Mouse (Mus musculus): ENCODE results near the gene Rsg1.

Gene Rsg1

DNA sequence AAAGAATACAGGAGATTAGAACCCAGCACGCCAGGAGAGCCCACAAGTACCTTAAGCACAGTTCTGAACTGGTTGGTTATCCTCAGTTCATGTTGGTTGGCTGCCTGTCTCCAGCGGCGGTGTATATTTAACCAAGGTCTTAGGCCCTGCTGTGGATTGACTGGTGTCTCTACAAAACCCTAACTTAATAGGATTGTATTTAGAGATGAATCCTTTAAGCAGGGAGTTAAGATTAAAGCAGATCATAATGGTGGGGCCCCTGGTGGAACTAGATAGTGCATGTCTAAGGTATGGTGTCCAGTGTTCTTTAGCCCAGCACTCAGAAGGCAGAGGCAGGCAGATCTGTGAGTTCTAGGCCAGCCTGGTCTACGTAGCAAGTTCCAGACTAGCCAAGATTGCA lies 2.1 kb upstream of the Rsg1 start:
- no peak for DNase-seq (ENCODE audit: low spot score in 2 of 2)

DNA sequence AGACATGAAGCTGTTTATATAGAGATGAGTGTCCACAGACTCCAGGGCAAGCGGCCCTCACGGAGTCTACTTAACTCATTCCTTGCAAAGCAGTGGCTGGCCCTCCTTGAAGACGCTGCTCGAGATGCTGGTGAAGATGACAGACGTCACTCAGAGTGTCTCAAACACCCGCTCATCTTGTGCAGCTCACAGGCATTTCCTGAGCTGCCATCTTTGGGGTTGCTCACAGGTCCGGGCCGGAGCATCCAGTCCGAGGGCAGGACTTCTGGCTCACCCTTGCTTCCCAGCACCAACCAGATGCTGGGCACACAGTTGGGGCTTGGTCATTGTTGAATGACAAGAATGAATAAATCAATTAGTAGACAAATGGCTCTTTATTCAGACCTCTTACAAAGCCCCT lies 864 bp upstream of the Rsg1 start:
- no peak for DNase-seq (ENCODE audit: low spot score in 2 of 2)

DNA sequence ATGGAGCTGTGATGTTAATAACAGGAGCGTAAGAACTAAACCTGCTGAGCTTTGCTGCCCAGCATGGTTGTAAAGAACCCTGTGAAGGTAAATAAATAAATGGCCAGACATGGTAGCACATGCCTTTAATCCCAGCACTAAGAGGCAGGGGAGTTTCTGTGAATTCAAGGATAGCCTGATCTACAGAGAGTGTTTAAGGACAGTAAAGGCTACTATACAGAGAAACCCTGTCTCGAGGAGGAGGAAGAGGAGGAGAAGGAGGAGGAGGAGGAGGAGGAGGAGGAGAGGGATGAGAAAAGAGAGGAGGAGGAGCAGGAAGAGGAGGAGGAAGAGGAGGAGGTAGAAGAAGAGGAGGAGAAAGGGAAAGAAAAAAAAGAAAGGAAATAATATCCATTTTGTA lies 414 bp upstream of the Rsg1 start:
- DNase-seq (ENCODE audit: low spot score in 2 of 2), result no peak

DNA sequence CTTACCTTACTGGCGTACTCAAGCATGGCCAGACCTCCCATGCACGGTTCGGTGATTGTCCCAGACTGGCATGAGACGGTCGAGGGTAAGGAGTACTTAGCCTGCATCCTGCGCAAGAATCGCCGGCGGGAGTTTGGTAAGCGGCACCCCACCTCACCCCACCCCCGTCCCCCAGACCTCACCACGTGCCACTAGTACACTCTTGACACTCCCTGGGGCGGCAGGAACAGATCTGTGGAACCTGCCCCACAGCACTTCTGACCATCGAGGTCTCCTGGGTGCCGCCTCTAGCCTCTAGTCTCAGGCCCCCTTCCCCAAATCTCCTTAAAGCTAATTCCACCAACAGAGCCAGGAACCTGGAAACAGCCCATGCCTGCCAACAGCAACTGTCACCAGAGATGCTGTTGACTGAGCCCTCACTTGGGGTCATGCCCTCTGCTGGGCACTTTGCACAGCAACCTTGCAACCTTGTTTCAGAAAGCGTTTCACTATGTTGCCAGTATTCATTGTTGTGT lies 638 bp downstream of the Rsg1 start:
- no peak for DNase-seq (ENCODE audit: low spot score in 2 of 2)

DNA sequence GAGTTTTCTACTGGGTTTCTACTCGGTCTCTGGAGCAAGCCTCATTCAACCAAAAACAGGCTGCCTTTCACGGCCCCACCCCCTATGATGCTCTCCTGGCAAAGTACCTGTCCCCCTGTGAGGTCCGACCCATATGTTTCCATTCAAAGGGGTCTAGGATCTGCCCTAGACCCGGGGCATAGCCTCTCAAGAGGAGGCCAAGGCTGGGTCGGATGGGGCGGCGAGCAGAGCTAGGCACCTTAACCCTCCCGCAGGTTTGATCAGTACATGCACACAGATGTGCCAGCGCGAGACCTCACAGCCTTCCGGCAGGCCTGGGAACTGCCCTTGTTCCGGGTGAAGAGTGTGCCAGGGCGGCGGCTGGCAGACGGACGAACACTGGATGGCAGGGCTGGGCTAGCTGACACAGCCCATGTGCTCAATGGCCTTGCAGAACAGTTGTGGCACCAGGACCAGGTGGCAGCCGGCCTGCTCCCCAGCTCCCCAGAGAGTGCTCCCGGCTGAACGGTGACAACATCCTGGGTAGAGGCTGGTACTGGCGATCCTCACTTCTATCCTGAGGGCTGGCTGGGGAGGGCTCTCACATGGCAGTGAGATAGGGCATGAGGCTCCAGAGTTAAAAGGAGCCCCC lies 5.9 kb downstream of the Rsg1 start:
- DNase-seq (ENCODE audit: low spot score in 2 of 2), result no peak

DNA sequence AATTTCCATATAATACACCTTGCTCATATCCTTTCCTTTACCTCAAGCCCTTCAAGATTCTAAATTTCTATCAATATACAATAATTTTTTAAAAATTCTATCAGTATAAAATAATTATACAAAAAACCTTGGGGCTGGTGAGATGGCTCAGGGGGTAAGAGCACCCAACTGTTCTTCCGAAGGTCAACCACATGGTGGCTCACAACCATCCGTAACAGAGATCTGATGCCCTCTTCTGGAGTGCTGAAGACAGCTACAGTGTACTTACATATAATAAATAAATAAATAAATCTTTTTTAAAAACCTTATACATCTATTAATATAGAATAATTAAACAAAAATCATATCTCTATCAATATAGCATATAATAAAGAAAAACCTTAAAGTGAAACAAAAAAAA lies 8.1 kb downstream of the Rsg1 start:
- no peak for DNase-seq (ENCODE audit: low spot score in 2 of 2)

DNA sequence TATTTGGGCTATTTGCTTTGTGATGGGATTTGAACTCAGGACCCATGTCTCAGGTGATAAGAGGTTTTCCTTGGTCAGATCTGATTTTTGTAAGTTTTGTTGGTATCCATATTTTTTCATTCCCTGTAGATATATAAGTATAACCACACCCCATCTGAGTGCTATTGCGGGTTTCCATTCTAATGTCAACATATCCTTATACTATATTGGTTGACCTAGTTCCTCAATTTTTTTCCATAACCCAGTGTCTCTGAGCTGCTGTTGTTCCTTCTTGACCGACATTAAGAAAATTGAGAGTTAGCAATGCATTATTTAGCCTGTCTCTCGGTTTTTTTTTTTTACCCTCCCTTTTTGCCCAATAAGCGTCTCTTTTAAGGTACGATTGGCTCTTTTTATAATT lies 9.0 kb downstream of the Rsg1 start:
- no peak for DNase-seq (ENCODE audit: low spot score in 2 of 2)

DNA sequence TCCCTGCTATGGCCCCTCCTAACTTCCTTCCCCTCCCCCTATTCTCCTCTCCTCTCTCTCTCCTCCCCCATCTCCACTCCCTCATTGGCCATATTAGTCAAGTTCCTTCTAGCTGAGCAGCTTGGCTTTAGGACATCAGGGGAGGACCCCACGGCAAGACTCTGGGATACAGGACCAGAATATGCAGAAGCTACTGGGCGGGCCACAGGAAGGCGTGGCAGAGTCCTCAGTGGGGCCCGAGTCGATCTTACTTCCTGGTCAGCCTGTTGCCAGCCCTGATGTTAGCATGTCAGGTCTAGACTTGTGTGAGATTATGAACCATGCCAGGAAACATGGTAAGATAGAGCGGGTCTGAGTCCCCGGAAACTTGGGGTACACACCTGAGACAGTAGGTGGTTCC lies 14.9 kb downstream of the Rsg1 start:
- no peak for DNase-seq (ENCODE audit: low spot score in 2 of 2)

DNA sequence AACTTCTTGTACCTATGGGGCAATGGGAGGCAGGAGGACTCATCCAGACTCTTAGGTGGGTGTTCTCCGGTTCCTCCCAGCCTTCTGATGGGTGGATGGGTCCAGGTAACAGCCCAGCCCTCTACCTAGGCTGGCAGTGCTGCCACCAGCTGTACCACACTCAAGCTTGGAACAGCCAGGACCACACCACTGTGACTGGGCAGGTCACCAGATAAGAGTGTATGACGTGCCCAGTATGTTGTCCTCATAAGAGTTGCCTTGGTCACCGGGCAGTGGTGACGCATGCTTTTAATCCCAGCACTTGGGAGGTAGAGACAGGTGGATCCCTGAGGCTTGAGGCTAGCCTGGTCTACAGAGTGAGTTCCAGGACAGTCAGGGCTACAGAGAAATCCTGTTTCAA lies 19.4 kb downstream of the Rsg1 start:
- DNase-seq (ENCODE audit: low spot score in 2 of 2), result no peak

DNA sequence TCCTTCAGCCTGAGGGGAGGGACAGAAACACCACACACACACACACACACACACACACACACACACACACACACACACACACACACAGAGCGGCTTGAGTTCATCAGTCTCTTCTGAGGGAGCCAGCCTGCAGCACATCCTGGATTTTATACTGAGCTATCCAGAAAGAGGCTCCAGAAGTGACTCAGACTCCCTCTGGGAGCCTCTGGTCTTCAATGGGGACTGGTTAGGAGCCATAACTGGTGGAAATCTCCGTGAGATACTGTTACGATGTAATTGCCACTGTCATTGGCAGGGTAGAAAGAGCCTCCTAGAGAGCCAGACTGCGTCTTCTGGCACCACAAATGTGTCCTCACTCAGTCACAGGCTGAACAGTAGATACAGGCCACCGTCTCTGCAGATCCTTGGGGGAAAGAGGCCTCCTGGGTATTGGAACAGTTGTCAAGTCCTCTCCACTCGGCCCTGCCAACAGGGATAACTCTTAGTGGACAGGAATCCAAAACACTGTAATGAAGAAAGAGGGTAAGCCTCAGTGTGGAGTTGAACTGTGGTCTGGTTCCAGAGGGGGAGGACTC lies 21.9 kb downstream of the Rsg1 start:
- DNase-seq (ENCODE audit: low spot score in 2 of 2), result no peak

DNA sequence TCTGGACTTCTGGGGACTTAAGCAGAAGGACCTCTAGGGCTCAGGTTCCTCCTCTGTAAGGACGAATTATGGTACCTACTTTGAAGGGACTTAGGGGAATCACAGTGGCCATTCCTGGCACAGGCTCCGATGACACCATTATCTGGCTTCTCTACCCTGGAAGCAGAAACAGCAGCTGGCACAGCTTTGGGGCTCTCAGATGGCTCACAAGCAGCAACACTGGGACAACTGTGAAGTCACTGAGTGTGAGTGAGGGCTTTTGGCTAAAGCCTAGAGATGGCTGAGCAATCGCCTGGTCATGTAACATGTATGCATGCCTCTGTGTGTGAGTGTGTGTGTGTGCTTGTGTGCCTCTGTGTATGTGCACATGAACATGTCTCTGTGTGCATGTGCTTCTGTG lies 23.1 kb downstream of the Rsg1 start:
- DNase-seq (ENCODE audit: low spot score in 2 of 2), result no peak

DNA sequence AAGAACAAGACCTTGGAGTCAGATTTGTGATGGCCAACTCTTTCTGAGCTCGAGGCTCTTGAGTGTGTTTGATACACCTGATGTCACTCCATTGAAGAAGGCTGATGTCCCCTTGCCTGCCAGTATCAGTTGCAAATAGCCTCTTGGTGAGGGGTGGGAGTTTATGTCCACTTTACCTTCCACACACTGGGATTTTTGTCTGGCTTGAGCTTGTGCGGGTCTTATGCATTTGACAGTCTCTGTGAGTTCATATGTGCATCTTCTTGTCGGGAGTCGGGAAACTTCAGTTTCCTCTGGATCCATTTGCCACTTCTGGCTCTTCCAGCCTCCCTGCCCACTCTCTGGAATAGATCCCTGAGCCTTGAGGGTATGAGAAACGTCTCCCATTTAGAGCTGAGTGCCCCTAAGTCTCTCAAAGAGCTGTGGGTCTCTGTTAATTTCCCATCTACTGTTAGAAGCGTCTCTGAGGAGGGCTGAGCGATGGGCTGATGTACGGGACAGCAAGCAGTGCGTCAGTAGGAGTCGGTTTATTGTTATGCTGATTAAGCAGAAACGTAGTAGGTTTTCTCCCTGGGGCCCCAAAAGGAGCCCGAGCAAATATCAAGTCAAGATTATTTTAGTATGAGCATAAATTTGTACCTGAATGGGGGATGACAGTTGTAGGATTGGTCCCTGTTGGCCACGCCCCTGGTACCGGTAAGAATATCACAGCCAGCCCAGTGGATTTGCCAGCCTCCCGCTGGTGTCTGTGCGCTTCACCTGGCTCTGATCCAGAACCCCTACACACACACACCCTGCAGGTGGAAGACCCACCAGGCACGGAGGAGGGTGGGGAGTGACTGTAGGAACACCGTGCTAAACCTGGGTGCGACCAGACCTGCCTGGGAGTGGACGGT lies 25.0 kb downstream of the Rsg1 start:
- DNase-seq (ENCODE audit: low spot score in 2 of 2), result no peak

DNA sequence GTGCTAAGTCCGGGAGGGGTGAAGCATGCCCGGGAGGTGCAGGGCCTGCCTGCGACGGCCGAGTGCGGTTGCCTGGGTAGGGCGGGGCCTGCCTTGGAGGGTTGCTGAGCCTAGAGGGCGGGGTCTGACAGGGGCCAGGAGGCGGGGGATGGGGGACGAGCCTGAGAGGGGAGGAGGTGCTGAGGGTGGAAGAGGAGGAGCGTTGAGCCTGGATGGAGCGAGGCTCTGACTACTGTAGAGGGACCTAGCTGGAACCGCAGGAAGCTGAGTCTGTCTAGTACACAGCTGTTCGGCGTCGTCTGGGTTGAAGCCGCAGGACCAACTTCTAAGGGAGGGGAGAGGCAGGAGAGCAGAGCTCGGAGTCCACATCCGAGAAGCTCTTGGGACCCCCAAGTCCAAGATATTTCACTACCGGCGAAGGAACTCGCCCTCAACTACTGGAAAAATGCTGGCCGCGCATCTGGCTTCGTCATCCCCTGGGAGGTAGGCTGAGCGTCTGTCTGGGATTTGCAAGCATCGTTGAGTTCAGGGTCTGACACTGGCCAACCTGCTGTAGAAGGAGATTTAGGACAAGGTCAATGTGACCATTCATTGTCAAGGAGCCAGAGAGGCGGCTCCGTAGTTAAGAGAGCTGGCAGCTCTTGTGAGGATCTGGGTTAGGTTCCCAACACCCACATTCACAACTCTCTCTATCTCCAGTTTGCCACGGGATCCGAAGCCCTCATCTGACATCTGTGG lies 25.8 kb downstream of the Rsg1 start, which contains the start of gene Arhgef19:
Arhgef19 (plus strand) TSS at position 112 of the 738 bp plus-strand sequence.
- peak; percentile 85 to 91 for DNase-seq (ENCODE audit: low spot score in 2 of 2)

DNA sequence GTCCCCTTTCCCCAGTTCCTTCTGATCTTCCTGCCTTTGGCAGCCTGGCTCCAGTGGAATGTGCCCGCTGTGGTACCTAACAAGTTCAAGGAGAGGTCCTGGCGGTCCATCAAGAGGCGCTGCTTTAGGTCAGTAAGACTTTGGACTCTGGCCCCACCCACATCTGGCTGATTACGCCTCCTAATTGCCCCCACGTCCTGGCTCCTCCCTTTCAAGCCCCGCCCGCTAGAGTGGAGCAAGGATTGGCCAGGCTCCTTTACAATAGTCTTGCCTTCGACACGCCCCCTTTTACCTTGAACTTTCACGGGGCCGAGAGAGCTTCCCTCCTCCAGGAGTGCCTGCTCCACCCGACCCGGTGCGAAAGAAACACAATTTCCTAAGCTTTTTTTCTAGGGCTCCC lies 26.9 kb downstream of the Rsg1 start:
- no peak for DNase-seq (ENCODE audit: low spot score in 2 of 2)

DNA sequence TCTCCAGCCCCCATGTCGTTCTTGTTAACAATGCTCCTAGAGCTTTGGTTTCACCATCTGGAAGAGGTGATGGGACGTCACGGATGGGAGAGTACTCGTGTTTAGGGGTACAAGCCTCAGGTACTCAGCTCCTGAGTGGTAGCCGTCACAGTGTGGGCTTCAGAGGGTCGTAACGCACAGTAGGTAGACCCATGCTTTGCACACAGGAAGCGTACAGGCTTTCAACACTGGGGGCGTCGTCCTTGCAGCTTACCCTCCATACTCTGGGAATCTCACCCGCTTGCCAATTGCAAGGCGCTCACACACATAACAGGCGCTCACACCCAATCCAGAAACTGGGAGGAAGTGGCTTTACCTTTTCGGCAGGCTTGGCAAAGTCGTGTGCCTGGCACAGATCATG lies 28.1 kb downstream of the Rsg1 start:
- no peak for DNase-seq (ENCODE audit: low spot score in 2 of 2)

DNA sequence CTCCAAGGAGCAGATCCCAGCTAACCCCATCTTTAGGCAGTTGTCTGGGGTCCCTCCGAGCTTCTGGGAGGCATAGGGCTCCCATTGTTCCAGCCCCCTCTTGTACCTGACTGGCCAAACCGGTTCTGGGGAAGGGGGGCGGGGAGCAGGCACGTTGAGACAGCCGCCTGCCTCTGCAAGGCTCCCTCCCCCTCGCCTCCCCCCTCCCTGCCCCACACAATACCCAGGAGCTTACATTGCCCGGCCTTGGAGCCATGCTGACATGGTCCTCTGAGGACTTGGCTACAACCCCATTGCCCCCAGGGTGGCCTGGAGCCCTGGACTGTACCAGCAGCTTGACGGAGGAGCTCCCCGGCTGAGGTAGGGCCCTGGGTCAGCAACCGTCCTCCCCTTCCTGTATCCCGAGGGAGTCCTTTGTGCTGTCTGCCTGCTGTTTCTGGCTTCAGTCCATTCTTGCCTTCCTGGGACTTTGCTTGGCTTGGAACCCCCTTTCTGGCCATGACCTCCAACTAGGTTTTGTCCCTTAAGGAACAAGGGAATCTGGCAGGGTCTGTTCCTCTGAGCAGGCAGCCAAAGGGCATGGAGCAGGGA lies 29.0 kb downstream of the Rsg1 start:
- no peak for DNase-seq (ENCODE audit: low spot score in 2 of 2)

DNA sequence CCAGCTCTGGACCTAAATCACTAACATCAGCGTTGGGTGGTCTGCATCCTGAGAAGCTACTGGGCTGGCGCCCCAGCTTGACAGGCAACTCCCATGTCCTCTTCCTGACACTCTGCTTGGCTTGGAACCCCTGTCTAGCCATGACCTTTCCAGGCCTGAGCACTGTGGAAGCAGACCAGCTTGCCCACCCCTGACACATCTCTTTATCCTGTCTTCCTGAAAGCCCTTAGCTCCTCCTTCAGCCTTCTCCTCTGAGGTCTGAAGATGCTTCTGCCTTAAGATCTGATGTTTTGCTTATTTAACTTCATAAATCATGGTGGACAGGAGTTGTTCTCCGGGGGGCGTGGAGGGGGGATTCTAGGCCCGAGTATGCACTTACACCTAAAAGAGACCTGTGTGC lies 29.9 kb downstream of the Rsg1 start:
- DNase-seq (ENCODE audit: low spot score in 2 of 2), result no peak

DNA sequence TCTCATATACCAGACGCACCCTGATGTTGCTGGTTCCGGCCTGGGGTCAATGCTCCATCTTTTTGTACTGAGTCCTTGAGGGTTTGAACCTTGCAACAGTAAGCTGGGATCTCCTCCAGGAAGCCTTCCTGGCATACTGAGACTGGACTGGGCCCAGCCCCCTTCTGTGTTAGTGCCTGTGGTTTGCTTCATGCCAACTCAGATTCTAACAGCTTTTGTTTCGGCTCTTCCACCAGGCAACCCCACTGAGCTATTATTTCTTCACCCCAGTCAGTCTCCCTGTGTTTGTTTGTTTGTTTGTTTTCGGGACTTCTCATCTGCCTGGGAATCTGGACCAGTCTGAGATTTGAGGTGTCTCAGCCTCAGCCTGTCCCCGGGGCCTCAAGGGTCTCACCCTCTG lies 30.6 kb downstream of the Rsg1 start:
- DNase-seq (ENCODE audit: low spot score in 2 of 2), result no peak

DNA sequence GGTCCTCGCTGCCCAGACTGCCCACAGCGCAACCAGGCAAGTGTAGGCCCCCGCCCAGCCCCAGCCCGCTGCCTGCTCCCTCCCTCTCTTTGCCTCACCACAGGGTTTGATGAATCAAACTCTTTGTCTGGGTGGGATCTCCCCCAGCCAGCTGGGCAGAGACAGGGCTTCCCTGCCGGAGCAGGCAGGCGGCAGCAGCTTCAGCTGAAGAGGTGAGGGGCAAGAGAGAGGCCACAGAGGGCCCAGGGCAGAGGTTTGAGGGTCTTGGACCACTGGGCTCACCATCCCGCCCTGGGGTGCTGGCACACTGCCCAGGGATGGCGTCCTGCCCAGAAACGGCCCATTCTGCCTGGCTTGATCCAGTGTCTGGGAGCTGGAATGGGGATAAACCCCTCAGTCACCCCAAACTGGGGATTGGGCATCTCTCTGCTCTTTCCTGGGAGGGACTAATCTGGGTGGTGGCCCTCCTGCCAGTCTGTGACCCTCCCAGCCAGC lies 31.2 kb downstream of the Rsg1 start:
- peak; percentile 61 to 82 for DNase-seq (ENCODE audit: low spot score in 2 of 2)

DNA sequence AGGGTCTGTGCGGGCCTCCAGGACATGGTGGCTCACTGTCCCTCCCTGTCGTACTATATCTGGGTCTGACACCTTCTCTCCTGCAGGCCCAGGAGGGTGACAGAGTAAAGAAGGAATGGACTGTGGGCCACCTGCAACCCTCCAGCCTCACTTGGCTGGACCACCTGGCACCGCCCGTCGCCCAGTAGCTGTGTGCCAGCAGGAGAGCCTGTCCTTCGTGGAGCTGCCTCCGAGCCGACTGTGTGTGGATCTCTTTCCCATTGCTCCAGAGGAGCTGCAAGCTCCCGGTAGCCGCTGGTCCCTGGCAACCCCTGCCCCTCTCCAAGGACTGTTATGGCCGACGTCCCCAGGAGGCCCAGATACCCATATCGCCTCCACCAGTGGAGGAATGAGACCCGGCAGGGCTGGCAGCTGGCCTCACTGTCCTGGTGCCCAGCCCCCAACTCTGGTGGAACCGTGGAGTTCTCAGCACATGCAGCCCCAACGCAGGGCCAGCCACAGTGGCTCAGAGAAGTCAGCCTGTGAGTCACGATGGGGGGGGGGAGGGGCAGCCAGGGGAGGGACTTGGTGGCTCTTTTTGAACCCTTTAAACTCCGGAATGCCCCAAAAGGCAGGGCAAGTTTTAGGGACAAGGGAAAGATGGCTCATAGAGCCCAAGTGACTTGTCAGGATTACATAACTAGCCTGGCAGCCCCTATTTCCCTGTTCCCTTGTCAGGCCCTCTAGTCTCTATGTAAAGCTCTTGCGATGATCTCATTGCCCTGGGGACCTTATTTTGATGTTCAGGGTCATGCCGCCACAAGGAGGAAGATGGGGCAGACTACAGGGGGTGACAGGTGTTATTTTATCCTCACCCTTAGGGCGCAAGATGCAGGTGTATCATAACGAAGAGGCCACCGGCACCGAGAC lies 32.6 kb downstream of the Rsg1 start:
- DNase-seq (ENCODE audit: low spot score in 2 of 2), result no peak

DNA sequence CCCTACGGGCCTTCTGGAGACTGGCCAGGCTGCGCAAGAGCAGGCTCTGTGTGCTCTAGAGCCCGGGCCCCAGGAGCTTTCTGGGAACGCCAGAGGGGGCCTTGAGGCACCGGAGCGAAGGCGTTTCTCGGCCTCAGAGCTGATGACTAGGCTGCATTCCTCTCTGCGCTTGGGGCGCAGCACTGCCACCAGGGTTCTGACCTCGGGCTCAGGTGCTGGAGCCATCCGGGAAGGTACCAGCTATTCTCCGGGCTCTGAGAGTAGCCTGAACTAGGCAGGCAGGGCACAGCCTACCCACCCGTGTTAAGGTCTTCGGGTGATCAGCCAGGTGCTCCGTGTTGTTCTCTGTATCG lies 33.2 kb downstream of the Rsg1 start:
- DNase-seq (ENCODE audit: low spot score in 2 of 2), result no peak

Measured in urinary bladder, postnatal 4 days (tissue).